Mouse (Mus musculus): ENCODE measurements around the gene Upk1a. TPM values are rescaled to one million over a fixed set of nuclear protein-coding genes. Genes with fewer than 3 reads are reported as not detected.

Upk1a gene
- total RNA-seq, 4 experiments from 2014 or later = 0.39 to 1.2 (median 0.89) TPM; not detected in 1

Small RNAs within 50 kb of the gene (microRNA-seq; reads per million reads assigned to microRNA genes)
- 0.32 to 1.0 reads per million in 2 experiments for gene Mir3569

Other genes with a start within 250 kb of the Upk1a start
- 100 to 1,000 TPM in 2 of 4 experiments, 10 to 100 TPM in 2; 24.9 to 572 (median 243) TPM for gene Tyrobp, start 199.1 kb downstream of the Upk1a start, total RNA-seq (2022)
- 1 to 10 TPM in 3 of 4 experiments, not detected in 1; 1.8 to 3.3 (median 2.3) TPM for gene Hcst, start 193.0 kb downstream of the Upk1a start, total RNA-seq (2022)
- gene Nfkbid, start 191.1 kb downstream of the Upk1a start, total RNA-seq (2022) = 1 to 10 TPM; 2.8 to 4.1 (median 3.2) TPM
- gene Aplp1, start 167.3 kb downstream of the Upk1a start, total RNA-seq (2022) = 1,000 to 10,000 TPM; 1,209 to 1,263 (median 1,238) TPM
- gene Kirrel2, start 155.2 kb downstream of the Upk1a start, total RNA-seq (2022) = 10 to 100 TPM in 3 of 4 experiments, 1 to 10 TPM in 1; 9.6 to 13.7 (median 11.2) TPM
- 1 to 10 TPM; 1.5 to 1.9 (median 1.6) TPM for gene Nphs1, start 154.5 kb downstream of the Upk1a start, total RNA-seq (2022)
- gene Prodh2, start 119.2 kb downstream of the Upk1a start, total RNA-seq (2022) = under 1 TPM in 1 of 4 experiments, not detected in 3; 0.56 TPM
- 100 to 1,000 TPM in 3 of 4 experiments, 10 to 100 TPM in 1; 99.8 to 118 (median 110) TPM for gene Arhgap33, start 77.8 kb downstream of the Upk1a start, total RNA-seq (2022)
- 10 to 100 TPM in 1 of 4 experiments, 1 to 10 TPM in 3; 3.2 to 10.3 (median 6.5) TPM for gene Hspb6, start 60.7 kb downstream of the Upk1a start, total RNA-seq (2022)
- gene Proser3, start 60.5 kb downstream of the Upk1a start, total RNA-seq (2022) = 1 to 10 TPM; 4.4 to 8.9 (median 6.1) TPM
- 10 to 100 TPM; 41.3 to 54.0 (median 46.9) TPM for gene Lin37, start 53.0 kb downstream of the Upk1a start, total RNA-seq (2022)
- 10 to 100 TPM; 68.2 to 81.1 (median 78.7) TPM for gene U2af1l4, start 49.5 kb downstream of the Upk1a start, total RNA-seq (2022)
- gene Gm49396, start 49.5 kb downstream of the Upk1a start, total RNA-seq (2022) = 10 to 100 TPM in 2 of 4 experiments, 1 to 10 TPM in 2; 6.3 to 14.8 (median 11.1) TPM
- gene Psenen, start 49.2 kb downstream of the Upk1a start, total RNA-seq (2022) = 10 to 100 TPM; 85.9 to 91.0 (median 88.4) TPM
- 1 to 10 TPM; 4.0 to 5.7 (median 4.6) TPM for gene Igflr1, start 47.4 kb downstream of the Upk1a start, total RNA-seq (2022)
- 10 to 100 TPM; 44.1 to 60.2 (median 56.1) TPM for gene Kmt2b, start 24.1 kb downstream of the Upk1a start, total RNA-seq (2022)
- not detected for gene Zbtb32, start 13.9 kb downstream of the Upk1a start, total RNA-seq (2022)
- gene Cox6b1, start 13.3 kb upstream of the Upk1a start, total RNA-seq (2022) = 100 to 1,000 TPM; 631 to 661 (median 651) TPM
- not detected for gene Etv2, start 23.0 kb upstream of the Upk1a start, total RNA-seq (2022)
- 10 to 100 TPM; 61.9 to 71.5 (median 70.1) TPM for gene Rbm42, start 37.5 kb upstream of the Upk1a start, total RNA-seq (2022)
- 1 to 10 TPM; 5.7 to 8.3 (median 6.8) TPM for gene Haus5, start 52.1 kb upstream of the Upk1a start, total RNA-seq (2022)
- gene Pmis2, start 58.8 kb upstream of the Upk1a start, total RNA-seq (2022) = not detected
- gene 2200002J24Rik, start 86.1 kb upstream of the Upk1a start, total RNA-seq (2022) = not detected
- gene Atp4a, start 99.4 kb upstream of the Upk1a start, total RNA-seq (2022) = 1 to 10 TPM; 1.1 to 2.1 (median 1.6) TPM
- gene Tmem147, start 116.7 kb upstream of the Upk1a start, total RNA-seq (2022) = 100 to 1,000 TPM; 110 to 119 (median 116) TPM
- gene Gapdhs, start 130.8 kb upstream of the Upk1a start, total RNA-seq (2022) = not detected
- 10 to 100 TPM in 1 of 4 experiments, 1 to 10 TPM in 3; 7.8 to 11.8 (median 8.4) TPM for gene Sbsn, start 138.6 kb upstream of the Upk1a start, total RNA-seq (2022)
- 1 to 10 TPM in 1 of 4 experiments, under 1 TPM in 2, not detected in 1; 0.84 to 1.5 (median 0.95) TPM for gene Dmkn, start 150.9 kb upstream of the Upk1a start, total RNA-seq (2022)
- not detected for gene Krtdap, start 175.0 kb upstream of the Upk1a start, total RNA-seq (2022)
- under 1 TPM in 1 of 4 experiments, not detected in 3; 0.20 TPM for gene Ffar2, start 210.9 kb upstream of the Upk1a start, total RNA-seq (2022)
- gene Ffar3, start 243.3 kb upstream of the Upk1a start, total RNA-seq (2022) = not detected
- gene Ffar1, start 248.7 kb upstream of the Upk1a start, total RNA-seq (2022) = not detected

All from layer of hippocampus, adult 8-10 months (tissue).